Mouse (Mus musculus): ENCODE results near the gene Trappc4. TPM values are rescaled to one million over a fixed set of nuclear protein-coding genes. Genes with fewer than 3 reads are reported as not detected.

Gene Trappc4
- polyA plus RNA-seq, 1 experiment from 2014 or later = 204 TPM

DNA sequence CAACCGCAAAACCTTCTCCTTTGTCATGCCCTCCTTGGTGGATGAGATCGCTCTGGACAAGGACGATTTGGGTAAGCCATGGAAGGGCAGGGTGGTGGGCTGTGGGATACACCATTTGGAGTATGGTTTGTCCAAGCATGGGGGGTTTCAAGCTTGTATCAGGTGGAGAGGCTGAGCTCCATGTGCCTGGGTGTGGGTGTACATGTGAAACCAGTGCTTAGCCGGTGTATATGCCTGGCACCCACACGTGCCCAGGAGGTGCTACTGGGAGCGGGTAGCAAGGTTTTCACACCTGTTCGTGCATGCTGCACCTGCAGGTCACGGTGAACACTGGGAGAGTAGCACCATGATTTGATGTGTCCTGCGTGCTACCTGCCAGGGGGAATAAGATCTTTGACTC, 8.8 kb downstream of the Trappc4 start:
- H3K4me1 ChIP-seq (ENCODE audit: control insufficient read depth, insufficient read depth, low read length) = peaks cover 7% of the 10 kb centered on the region; the same call in 1 of the 2 replicates
- H3K9me3 ChIP-seq (ENCODE audit: control insufficient read depth, low read length) = no peaks in the 10 kb centered on the region
- H3K4me3 ChIP-seq (ENCODE audit: low read depth, low read length) = peak overlapping the region; percentile 62; the same call in 1 of the 2 replicates
- no peak for ATAC-seq (ENCODE audit: insufficient read depth, low FRiP score, low TSS enrichment)
- no peaks in the 10 kb centered on the region for H3K27me3 ChIP-seq (ENCODE audit: control insufficient read depth, insufficient read depth, low read length)
- 81% methylated on average over 9 of the region's 9 CpGs for WGBS
- H3K27ac ChIP-seq (ENCODE audit: low read depth, low read length) = no peak overlapping the region
- peak overlapping the region; percentile 36; the same call in 1 of the 2 replicates for H3K9ac ChIP-seq (ENCODE audit: low read length)
- peak overlapping the region; percentile 96 for H3K4me2 ChIP-seq (ENCODE audit: low read depth)
- H3K36me3 ChIP-seq (ENCODE audit: control insufficient read depth, insufficient read depth, low read length) = peaks cover 14% of the 10 kb centered on the region
- no peak for DNase-seq (ENCODE audit: low spot score)

GRCm38 (mm10) chr9:44398087-44398486, 9.3 kb downstream of the Trappc4 start:
- 3% methylated on average over 4 of the region's 4 CpGs for WGBS
- H3K4me2 ChIP-seq (ENCODE audit: low read depth) = peak overlapping the region; percentile 96
- ATAC-seq (ENCODE audit: insufficient read depth, low FRiP score, low TSS enrichment) (no peak), DNase-seq (ENCODE audit: low spot score) (no peak)
- H3K4me1 ChIP-seq (ENCODE audit: control insufficient read depth, insufficient read depth, low read length) = peaks cover 7% of the 10 kb centered on the region; the same call in 1 of the 2 replicates
- H3K4me3 ChIP-seq (ENCODE audit: low read depth, low read length) = peak overlapping the region; percentile 62
- peak overlapping the region; percentile 70; the same call in 1 of the 2 replicates for H3K27ac ChIP-seq (ENCODE audit: low read depth, low read length)
- H3K27me3 ChIP-seq (ENCODE audit: control insufficient read depth, insufficient read depth, low read length) = no peaks in the 10 kb centered on the region
- peaks cover 12% of the 10 kb centered on the region for H3K36me3 ChIP-seq (ENCODE audit: control insufficient read depth, insufficient read depth, low read length)
- peak overlapping the region; percentile 36 for H3K9ac ChIP-seq (ENCODE audit: low read length)
- no peaks in the 10 kb centered on the region for H3K9me3 ChIP-seq (ENCODE audit: control insufficient read depth, low read length)

DNA sequence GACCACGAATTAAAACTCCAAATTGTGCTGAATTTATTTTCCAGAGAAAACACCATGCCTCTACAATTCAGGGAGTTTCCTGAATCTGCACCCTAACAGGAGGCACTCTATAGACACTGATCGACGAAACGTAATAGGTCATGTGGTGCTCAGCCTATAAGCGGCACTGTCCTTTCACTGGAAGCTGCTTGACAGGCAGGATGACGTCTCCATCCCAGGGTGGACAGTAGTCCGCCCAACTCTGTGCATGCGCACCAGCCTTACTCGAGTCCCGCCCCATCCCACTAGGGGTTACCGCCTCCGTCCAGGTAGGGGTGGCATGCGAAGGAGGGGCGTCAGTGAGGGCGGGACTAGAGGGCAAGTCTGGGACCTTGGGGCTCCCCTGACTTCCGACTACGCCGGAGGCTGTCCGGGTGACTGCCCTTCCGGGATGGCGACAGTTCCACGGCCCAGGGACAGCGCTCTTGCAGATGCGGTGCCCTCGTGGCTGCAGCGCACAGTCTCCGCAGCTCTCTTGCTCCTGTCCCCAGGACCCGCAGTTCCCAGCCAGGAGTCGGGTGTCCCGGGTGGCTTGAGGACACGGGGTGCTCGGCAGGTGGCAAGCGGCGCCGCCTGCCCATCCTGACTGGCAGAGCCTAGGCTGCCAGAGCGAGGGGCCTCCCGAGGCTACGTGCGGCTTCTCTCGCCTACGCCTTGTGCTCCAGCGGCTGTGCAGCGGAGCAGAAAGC, 10.6 kb downstream of the Trappc4 start, which contains the start of gene Slc37a4:
Gene Slc37a4, plus strand, starts transcription at position 169 of the 728 bp plus-strand sequence.
- Histone ChIP-seq H3K4me2 (ENCODE audit: low read depth) (peak within 1 kb of the TSS; percentile 96), H3K4me3 (ENCODE audit: low read depth, low read length) (peak within 1 kb of the TSS; percentile 62), H3K27ac (ENCODE audit: low read depth, low read length) (peak within 1 kb of the TSS; percentile 70), H3K9ac (ENCODE audit: low read length) (peak within 1 kb of the TSS; percentile 79), H3K27me3 (ENCODE audit: control insufficient read depth, insufficient read depth, low read length) (no peaks in the 10 kb centered on the region), H3K4me1 (ENCODE audit: control insufficient read depth, insufficient read depth, low read length) (peaks cover 7% of the 10 kb centered on the region; the same call in 1 of the 2 replicates), H3K9me3 (ENCODE audit: control insufficient read depth, low read length) (no peaks in the 10 kb centered on the region), H3K36me3 (ENCODE audit: control insufficient read depth, insufficient read depth, low read length) (peaks cover 6% of the 10 kb centered on the region)
- under 1% methylated on average over 43 of the region's 43 CpGs for WGBS
- DNase-seq (ENCODE audit: low spot score) = peak; percentile 88
- ATAC-seq (ENCODE audit: insufficient read depth, low FRiP score, low TSS enrichment) = peak; percentile 95

GRCm38 (mm10) chr9:44391466-44391865, 15.9 kb downstream of the Trappc4 start:
- H3K4me2 ChIP-seq (ENCODE audit: low read depth) = no peak overlapping the region
- no peaks in the 10 kb centered on the region for H3K9me3 ChIP-seq (ENCODE audit: control insufficient read depth, low read length)
- H3K4me3 ChIP-seq (ENCODE audit: low read depth, low read length) = no peak overlapping the region
- DNase-seq (ENCODE audit: low spot score) (peak; percentile 75), ATAC-seq (ENCODE audit: insufficient read depth, low FRiP score, low TSS enrichment) (0 out of 2 replicates have a peak, but pooled peaks have one; percentile 48)
- no peaks in the 10 kb centered on the region for H3K4me1 ChIP-seq (ENCODE audit: control insufficient read depth, insufficient read depth, low read length)
- H3K27ac ChIP-seq (ENCODE audit: low read depth, low read length) = no peak overlapping the region
- H3K36me3 ChIP-seq (ENCODE audit: control insufficient read depth, insufficient read depth, low read length) = peaks cover 18% of the 10 kb centered on the region
- H3K27me3 ChIP-seq (ENCODE audit: control insufficient read depth, insufficient read depth, low read length) = no peaks in the 10 kb centered on the region
- H3K9ac ChIP-seq (ENCODE audit: low read length) = no peak overlapping the region
- WGBS = 45% methylated on average over 4 of the region's 4 CpGs

DNA sequence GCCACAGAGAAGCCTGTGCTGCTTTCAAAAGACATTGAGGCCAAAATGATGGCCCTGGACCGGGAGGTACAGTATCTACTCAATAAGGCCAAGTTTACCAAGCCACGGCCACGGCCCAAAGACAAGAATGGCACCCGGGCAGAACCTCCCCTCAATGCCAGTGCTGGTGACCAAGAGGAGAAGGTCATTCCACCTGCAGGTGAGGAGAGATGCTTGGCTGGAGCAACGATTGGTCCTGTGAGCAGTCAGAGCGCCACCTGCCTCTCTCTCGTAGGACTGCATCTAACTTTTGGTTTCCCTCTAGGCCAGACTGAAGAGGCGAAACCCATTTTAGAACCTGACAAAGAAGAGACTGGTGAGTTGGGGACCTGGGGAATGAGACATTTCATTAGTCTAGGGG, 18.1 kb downstream of the Trappc4 start:
- peak; percentile 45 for DNase-seq (ENCODE audit: low spot score)
- WGBS = 66% methylated on average over 8 of the region's 8 CpGs
- Histone ChIP-seq H3K27me3 (ENCODE audit: control insufficient read depth, insufficient read depth, low read length) (no peaks in the 10 kb centered on the region), H3K4me1 (ENCODE audit: control insufficient read depth, insufficient read depth, low read length) (no peaks in the 10 kb centered on the region), H3K27ac (ENCODE audit: low read depth, low read length) (no peak overlapping the region), H3K4me2 (ENCODE audit: low read depth) (no peak overlapping the region), H3K4me3 (ENCODE audit: low read depth, low read length) (no peak overlapping the region), H3K36me3 (ENCODE audit: control insufficient read depth, insufficient read depth, low read length) (peaks cover 32% of the 10 kb centered on the region), H3K9ac (ENCODE audit: low read length) (no peak overlapping the region), H3K9me3 (ENCODE audit: control insufficient read depth, low read length) (no peaks in the 10 kb centered on the region)
- ATAC-seq (ENCODE audit: insufficient read depth, low FRiP score, low TSS enrichment) = no peak

- no peak overlapping the region for H3K27ac ChIP-seq (ENCODE audit: low read depth, low read length)
- no peak overlapping the region for H3K9ac ChIP-seq (ENCODE audit: low read length)
- no peaks in the 10 kb centered on the region for H3K27me3 ChIP-seq (ENCODE audit: control insufficient read depth, insufficient read depth, low read length)
- peaks cover 46% of the 10 kb centered on the region for H3K36me3 ChIP-seq (ENCODE audit: control insufficient read depth, insufficient read depth, low read length)
- DNase-seq (ENCODE audit: low spot score) (no peak), ATAC-seq (ENCODE audit: insufficient read depth, low FRiP score, low TSS enrichment) (no peak)
- no peak overlapping the region for H3K4me2 ChIP-seq (ENCODE audit: low read depth)
- no peak overlapping the region for H3K4me3 ChIP-seq (ENCODE audit: low read depth, low read length)
- no peaks in the 10 kb centered on the region for H3K4me1 ChIP-seq (ENCODE audit: control insufficient read depth, insufficient read depth, low read length)
- 89% methylated on average over 3 of the region's 3 CpGs for WGBS
- H3K9me3 ChIP-seq (ENCODE audit: control insufficient read depth, low read length) = no peaks in the 10 kb centered on the region
Observed at GRCm38 (mm10) chr9:44387221-44387620, 20.2 kb downstream of the Trappc4 start.

GRCm38 (mm10) chr9:44384596-44384995, 22.8 kb downstream of the Trappc4 start:
- WGBS = 92% methylated on average over 13 of the region's 13 CpGs
- peaks cover 49% of the 10 kb centered on the region for H3K36me3 ChIP-seq (ENCODE audit: control insufficient read depth, insufficient read depth, low read length)
- H3K27ac ChIP-seq (ENCODE audit: low read depth, low read length) = no peak overlapping the region
- no peak for DNase-seq (ENCODE audit: low spot score)
- no peaks in the 10 kb centered on the region for H3K27me3 ChIP-seq (ENCODE audit: control insufficient read depth, insufficient read depth, low read length)
- ATAC-seq (ENCODE audit: insufficient read depth, low FRiP score, low TSS enrichment) = no peak
- H3K9ac ChIP-seq (ENCODE audit: low read length) = no peak overlapping the region
- no peak overlapping the region for H3K4me2 ChIP-seq (ENCODE audit: low read depth)
- H3K4me1 ChIP-seq (ENCODE audit: control insufficient read depth, insufficient read depth, low read length) = peaks cover 9% of the 10 kb centered on the region
- H3K4me3 ChIP-seq (ENCODE audit: low read depth, low read length) = no peak overlapping the region
- no peaks in the 10 kb centered on the region for H3K9me3 ChIP-seq (ENCODE audit: control insufficient read depth, low read length)

DNA sequence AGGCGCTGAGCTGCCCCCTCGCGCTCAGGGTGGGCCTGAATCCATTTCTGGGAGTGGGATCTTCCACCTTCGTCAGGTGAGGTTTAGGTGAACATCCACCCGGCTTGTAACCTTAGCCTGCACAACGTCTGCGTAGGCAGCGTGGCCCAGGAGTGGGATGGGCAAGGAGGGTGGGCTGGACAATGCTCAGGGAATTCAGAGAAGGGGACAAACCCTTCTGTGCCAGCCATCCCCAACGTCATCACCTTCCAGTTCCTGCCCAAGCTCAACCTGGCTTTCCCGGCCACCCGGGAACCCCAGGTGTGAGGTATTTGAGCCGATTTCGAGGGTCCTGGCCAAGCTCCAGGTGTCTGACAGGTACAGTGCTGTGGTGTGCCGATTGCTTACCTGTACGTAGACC, 27.5 kb downstream of the Trappc4 start:
- DNase-seq (ENCODE audit: low spot score) (no peak), ATAC-seq (ENCODE audit: insufficient read depth, low FRiP score, low TSS enrichment) (peak; percentile 31)
- Histone ChIP-seq H3K4me1 (ENCODE audit: control insufficient read depth, insufficient read depth, low read length) (peaks cover 12% of the 10 kb centered on the region), H3K9me3 (ENCODE audit: control insufficient read depth, low read length) (no peaks in the 10 kb centered on the region), H3K9ac (ENCODE audit: low read length) (peak overlapping the region; percentile 85), H3K4me2 (ENCODE audit: low read depth) (peak overlapping the region; percentile 89), H3K36me3 (ENCODE audit: control insufficient read depth, insufficient read depth, low read length) (peaks cover 28% of the 10 kb centered on the region), H3K27me3 (ENCODE audit: control insufficient read depth, insufficient read depth, low read length) (no peaks in the 10 kb centered on the region), H3K4me3 (ENCODE audit: low read depth, low read length) (peak overlapping the region; percentile 69), H3K27ac (ENCODE audit: low read depth, low read length) (peak overlapping the region; percentile 58)
- 11% methylated on average over 15 of the region's 15 CpGs for WGBS
